Mouse (Mus musculus): ENCODE results near the gene Rhox10.
"Not testable (repeated sequence)": the region's sequence is repeated elsewhere in the genome, so short reads cannot be mapped to it uniquely, and the experiment has no call there.

Rhox10 gene

DNA sequence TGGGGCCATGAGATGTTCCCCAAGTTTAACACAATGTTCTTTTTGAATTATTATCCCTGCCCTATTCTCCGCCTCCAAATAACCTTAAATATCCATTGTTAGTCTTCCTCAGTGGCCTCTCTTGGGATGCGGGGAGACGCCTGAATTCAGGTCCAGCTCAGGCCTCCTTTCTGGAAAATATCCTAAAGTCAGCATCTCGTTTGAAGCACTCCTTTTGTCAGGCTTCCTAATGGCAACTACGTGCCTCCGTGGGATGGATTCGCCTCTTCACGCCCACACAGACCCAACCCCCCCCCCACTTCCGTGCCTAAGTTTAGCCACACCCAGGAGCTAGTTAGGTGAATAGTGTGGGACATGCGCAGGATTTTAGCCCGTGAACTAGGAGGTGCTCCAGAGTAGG lies at the start of gene Rhox10:
Gene Rhox10 (plus strand): TSS at position 301 of the 400 bp plus-strand sequence.
- no peak for DNase-seq (ENCODE audit: extremely low read depth, insufficient read length, low spot score)

DNA sequence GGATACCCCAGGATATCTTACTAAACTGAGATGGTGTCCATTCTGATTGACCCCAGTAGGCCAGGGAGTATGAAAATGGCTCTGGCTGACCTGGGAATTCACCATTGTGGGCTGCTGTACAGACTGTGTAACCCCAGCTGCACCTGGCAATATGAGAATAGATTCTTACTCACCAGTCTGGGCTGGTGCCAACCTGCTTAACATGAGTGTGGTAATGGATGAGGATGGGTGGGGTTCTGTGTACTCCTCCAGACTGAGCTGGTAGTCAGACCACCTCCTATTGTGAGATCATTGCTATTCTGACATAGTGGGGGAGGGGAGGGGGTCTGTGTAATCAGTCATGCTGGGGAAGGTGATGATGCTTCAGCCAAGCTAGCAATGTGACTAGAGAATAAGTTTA lies 47.7 kb upstream of the Rhox10 start, which contains the start of gene Btg1-ps1:
Gene Btg1-ps1 (minus strand): TSS at position 219 of the 400 bp plus-strand sequence.
- not testable (repeated sequence) for DNase-seq (ENCODE audit: extremely low read depth, insufficient read length, low spot score)

DNA sequence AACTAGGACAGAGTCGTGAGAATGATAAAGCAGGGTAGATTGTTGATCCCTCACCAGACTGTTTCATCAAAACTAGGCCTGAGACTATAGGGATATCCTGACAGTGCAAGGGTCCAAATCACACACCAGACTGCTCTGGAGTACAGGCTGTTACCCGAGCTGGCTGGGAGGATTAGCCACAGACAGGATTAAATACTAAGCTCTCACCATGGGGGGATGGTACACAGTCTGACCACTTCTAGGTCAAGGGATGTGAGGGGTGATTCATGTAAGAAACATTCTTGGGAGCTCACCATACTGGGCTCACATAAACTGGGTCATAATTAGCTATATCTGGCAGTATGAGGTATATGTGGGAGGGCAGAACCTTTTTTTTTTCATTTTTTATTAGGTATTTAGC lies 32.4 kb upstream of the Rhox10 start:
- no peak for DNase-seq (ENCODE audit: extremely low read depth, insufficient read length, low spot score)

DNA sequence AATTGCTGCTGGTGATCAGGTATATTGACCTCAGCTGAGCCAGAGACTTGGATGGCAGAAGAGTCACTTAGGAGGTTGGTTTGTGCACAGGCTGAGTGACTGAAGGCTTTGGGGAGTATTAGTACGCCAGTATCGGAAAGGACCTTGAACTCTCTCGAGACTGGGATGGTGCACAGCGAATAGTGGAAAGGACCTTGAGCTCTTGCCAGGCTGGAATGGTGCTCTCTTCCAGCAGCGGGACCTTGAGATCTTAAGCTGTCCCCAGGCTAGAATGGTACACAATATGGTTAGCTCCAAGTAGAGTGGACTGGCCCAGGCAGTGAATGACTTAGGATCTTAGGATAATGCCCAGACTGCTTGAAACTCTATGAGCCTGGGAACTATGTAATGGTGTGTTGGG lies 26.6 kb upstream of the Rhox10 start:
- DNase-seq (ENCODE audit: extremely low read depth, insufficient read length, low spot score): no peak

DNA sequence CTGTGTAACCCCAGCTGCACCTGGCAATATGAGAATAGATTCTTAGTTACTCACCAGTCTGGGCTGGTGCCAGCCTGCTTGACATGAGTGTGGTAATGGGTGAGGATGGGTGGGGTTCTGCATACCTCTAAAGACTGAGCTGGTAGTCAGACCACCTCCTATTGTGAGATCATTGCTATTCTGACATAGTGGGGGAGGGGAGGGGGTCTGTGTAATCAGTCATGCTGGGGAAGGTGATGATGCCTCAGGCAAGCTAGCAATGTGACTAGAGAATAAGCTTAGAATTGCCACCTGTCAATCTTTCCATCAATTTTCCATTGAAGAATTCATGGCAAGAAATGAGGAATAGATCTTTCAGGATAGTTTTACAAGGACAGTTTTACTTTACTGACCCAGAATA lies 23.3 kb upstream of the Rhox10 start, which contains the start of gene Btg1-ps2:
Gene Btg1-ps2 (minus strand): TSS at position 101 of the 400 bp plus-strand sequence.
- not testable (repeated sequence) for DNase-seq (ENCODE audit: extremely low read depth, insufficient read length, low spot score)

DNA sequence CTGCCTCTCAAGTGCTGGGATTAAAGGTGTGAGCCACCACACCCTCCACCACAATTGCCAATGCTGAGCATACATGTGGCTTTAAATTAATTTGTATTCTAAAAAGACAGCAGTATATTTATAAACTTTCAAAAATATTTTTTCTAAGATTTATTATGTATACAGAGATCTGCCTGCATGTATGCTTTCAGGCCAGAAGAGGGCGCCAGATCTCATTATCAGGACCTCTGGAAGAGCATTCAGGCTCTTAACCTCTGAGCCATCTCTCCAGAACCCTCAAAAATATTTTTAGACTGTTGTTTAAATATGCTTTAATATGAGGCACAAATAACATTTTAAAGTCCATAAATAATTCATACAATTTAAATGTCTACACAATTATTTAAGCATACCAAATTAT lies 4.7 kb upstream of the Rhox10 start:
- DNase-seq (ENCODE audit: extremely low read depth, insufficient read length, low spot score): no peak

DNA sequence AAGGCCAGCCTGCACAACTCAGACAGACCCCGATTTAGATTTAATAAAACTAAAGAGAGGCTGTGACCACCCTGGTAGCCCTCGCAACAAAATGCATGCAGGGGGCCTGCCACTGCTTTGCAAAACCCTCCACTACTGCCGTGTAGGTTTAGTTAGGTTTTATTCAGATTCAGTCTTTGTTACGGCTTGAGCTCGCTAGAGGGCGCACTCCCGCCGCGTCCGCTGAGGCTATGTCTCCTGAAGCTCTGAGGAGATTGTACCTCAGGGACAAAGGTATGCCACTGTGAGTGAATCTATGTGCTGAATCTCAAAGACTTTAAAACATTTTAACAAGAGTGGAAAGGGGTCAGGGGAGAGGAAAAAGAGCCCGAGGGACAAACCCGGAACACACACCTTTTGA lies 18.0 kb downstream of the Rhox10 start:
- DNase-seq (ENCODE audit: extremely low read depth, insufficient read length, low spot score): peak; percentile 2

DNA sequence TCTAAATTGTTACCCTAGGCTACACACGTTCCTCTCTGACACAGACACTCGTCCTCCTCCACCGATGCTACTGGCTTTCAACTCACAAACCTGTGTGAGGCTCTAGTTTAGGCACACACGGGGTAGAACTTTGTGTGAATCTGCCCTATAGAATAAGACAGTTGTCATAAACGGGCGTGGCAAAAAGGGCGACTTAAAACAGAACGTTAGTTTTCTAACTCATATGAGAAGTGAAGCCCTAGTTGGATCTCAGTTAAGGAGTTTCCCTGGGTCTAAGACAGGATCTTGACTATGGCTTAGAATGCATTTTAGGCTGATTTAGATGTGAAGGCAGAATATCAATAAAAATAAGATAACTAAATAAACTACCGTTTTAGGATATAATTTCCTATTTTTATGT lies 18.8 kb downstream of the Rhox10 start, which contains the start of gene Rhox11:
Gene Rhox11 (minus strand): TSS at position 101 of the 400 bp plus-strand sequence.
- DNase-seq (ENCODE audit: extremely low read depth, insufficient read length, low spot score): no peak

DNA sequence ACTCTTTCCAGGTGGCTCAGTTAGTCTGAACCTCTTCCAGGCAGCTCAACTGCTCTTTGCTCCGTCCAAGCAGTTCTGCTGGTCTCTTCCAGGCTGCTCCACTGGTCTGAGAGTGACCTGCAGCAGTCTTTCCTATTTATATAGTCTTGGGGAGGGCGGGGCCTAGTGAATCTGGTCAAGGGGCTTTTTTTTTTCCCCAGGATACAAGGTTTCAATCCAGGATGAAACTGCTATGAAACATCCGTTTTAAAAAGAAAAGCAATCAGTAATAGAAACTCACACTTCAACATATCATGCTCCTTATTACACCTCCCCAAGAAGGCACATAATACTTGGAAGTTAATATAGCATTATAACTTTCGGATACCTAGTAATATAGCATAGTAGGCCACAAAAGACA lies 44.5 kb downstream of the Rhox10 start, which contains the start of gene Rhox12:
Gene Rhox12 (minus strand): TSS at position 101 of the 400 bp plus-strand sequence.
- DNase-seq (ENCODE audit: extremely low read depth, insufficient read length, low spot score): no peak

DNA sequence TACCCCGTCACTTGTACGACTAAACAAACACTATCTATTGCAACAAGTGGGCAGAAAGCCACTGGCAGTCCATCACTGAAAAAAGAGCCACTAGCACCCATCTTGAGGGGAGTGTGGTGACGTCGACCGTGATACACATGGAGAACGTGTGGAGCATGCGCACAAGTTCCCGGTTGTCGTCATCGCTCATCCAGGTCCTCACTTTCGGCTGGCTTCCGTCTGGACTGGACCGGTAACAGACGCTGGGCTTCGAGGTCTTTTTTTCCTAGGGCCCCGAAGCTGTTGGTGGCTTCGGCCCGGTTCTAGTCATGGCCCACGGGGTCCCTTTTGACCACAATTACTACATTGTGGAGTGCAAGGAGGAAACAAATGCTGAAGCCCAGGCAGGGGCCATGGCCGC lies 54.7 kb downstream of the Rhox10 start, which contains the start of gene Rhox13:
Gene Rhox13 (plus strand): TSS at position 238 of the 400 bp plus-strand sequence.
- no peak for DNase-seq (ENCODE audit: extremely low read depth, insufficient read length, low spot score)

Measured in 3134 (cell line).